Mouse (Mus musculus): ENCODE measurements at regions not wholly inside any gene's neighbourhood (a gene's known extent, or its start where the extent isn't known, plus 50 kb on each side); places are given as distances from the start of the nearest gene placed in this dataset.
A peak's percentile ranks its signal among the peaks of the same experiment; 100 is the strongest.

- TF ChIP-seq CTCF (IDR thresholded peaks at IDR 0.05): no peak
- TF ChIP-seq EP300 (IDR thresholded peaks at IDR 0.05): peak; percentile 95
Observed at GRCm38 (mm10) chr10:111620927-111621676, 115.0 kb downstream of the Phlda1 start.

Data from lung, postnatal 0 days (tissue).